Mouse (Mus musculus) olfactory bulb, adult 2 months (tissue): ENCODE measurements around the gene Olfr893. TPM values are rescaled to one million over a fixed set of nuclear protein-coding genes. Genes with fewer than 3 reads are reported as not detected.
"Not testable (repeated sequence)": the region's sequence is repeated elsewhere in the genome, so short reads cannot be mapped to it uniquely, and the experiment has no call there.

Source experiments
- H3K27ac ChIP-seq: fragments of 200-500 bp; 2 replicates; pipeline ENCODE4 v1.5.1; 2012; ENCODE audit warnings: low read depth, low read length; ENCODE audit not compliant: insufficient read depth
- H3K4me1 ChIP-seq: fragments of 200-500 bp; 2 replicates; pipeline ENCODE4 v1.6.1; 2012; ENCODE audit warnings: low read length; ENCODE audit not compliant: control insufficient read depth, insufficient read depth
- H3K4me3 ChIP-seq: fragments of 200-500 bp; 2 replicates; pipeline ENCODE4 v1.5.1; 2012; ENCODE audit warnings: mild to moderate bottlenecking, low read depth, low read length, moderate library complexity; ENCODE audit not compliant: insufficient read depth
- CTCF ChIP-seq: fragments of 200-500 bp; IDR thresholded peaks from 2 replicates; pipeline ENCODE4 v1.5.1; 2012; ENCODE audit warnings: low read depth, mild to moderate bottlenecking, low read length, moderate library complexity; ENCODE audit not compliant: insufficient read depth
- POLR2A ChIP-seq: fragments of 200-500 bp; IDR thresholded peaks from 2 replicates; pipeline ENCODE4 v1.6.1; 2012; ENCODE audit warnings: mild to moderate bottlenecking, low read depth, low read length, moderate library complexity; ENCODE audit not compliant: insufficient read depth
- WGBS: fragments of 180-500 bp; shearing (Covaris S2); methylation state at CpG from one replicate; pipeline ENCODE4 v1.1.7; 2018; 5-methylcytosine and 5-hydroxymethylcytosine counted together
- polyA plus RNA-seq: library from polyadenylated mRNA; stranded (reverse); fragments of >200 nt; gene quantifications from 2 replicates; pipeline ENCODE4 v1.2.4, GENCODE M21; 2012; ENCODE audit warnings: low replicate concordance; ENCODE audit not compliant: missing spikeins, insufficient read depth, insufficient read length

Olfr893 gene
- not detected in 2 replicates for polyA plus RNA-seq

GRCm38 (mm10) chr9:38208065-38208464 lies at the start of gene Olfr893:
Gene Olfr893 (plus strand): TSS chr9:38208365.
- Histone ChIP-seq H3K4me3 (no peak within 1 kb of the TSS), H3K4me1 (no peaks in the 10 kb centered on the region), H3K27ac (no peak within 1 kb of the TSS)
- TF ChIP-seq POLR2A: no peak
- 86% methylated on average over 3 of the region's 3 CpGs for WGBS

GRCm38 (mm10) chr9:38168341-38168740 lies 39.8 kb upstream of the Olfr893 start:
- not testable (repeated sequence) for H3K4me3 ChIP-seq, H3K27ac ChIP-seq, H3K4me1 ChIP-seq
- WGBS: 45% methylated on average over 2 of the region's 2 CpGs

GRCm38 (mm10) chr9:38180721-38181120 lies 27.4 kb upstream of the Olfr893 start, which contains the start of gene Olfr891:
Gene Olfr891 (minus strand): TSS chr9:38180821.
- Histone ChIP-seq H3K4me1 (no peaks in the 10 kb centered on the region), H3K4me3 (no peak within 1 kb of the TSS), H3K27ac (no peak within 1 kb of the TSS)
- WGBS: 86% methylated on average over 1 of the region's 1 CpGs
- no peak for TF ChIP-seq POLR2A
- no peak for TF ChIP-seq CTCF

- no peak for TF ChIP-seq POLR2A
- TF ChIP-seq CTCF: no peak
- Histone ChIP-seq H3K27ac (no peak within 1 kb of the TSS), H3K4me1 (no peaks in the 10 kb centered on the region), H3K4me3 (no peak within 1 kb of the TSS)
These were observed 9.6 kb downstream of the Olfr893 start, which contains the start of gene Olfr894 for GRCm38 (mm10) chr9:38217755-38218154. Gene Olfr894 (plus strand): TSS chr9:38218055.

GRCm38 (mm10) chr9:38252474-38252873 lies 44.3 kb downstream of the Olfr893 start, which contains the start of gene Olfr143:
Gene Olfr143 (plus strand): TSS chr9:38252774.
- TF ChIP-seq POLR2A: no peak
- TF ChIP-seq CTCF: no peak
- Histone ChIP-seq H3K4me1 (no peaks in the 10 kb centered on the region), H3K4me3 (no peak within 1 kb of the TSS), H3K27ac (no peak within 1 kb of the TSS)

Other genes starting within 250 kb of the Olfr893 start
- not detected in 2 replicates for gene Olfr881, start 216.5 kb upstream of the Olfr893 start, polyA plus RNA-seq
- not detected in 2 replicates for gene Olfr883, start 182.6 kb upstream of the Olfr893 start, polyA plus RNA-seq
- gene Olfr884, start 161.8 kb upstream of the Olfr893 start, polyA plus RNA-seq: not detected in 2 replicates
- gene Olfr885, start 147.0 kb upstream of the Olfr893 start, polyA plus RNA-seq: not detected in 2 replicates
- gene Olfr887, start 124.3 kb upstream of the Olfr893 start, polyA plus RNA-seq: not detected in 2 replicates
- not detected in 2 replicates for gene Olfr888, start 100.2 kb upstream of the Olfr893 start, polyA plus RNA-seq
- not detected in 2 replicates for gene Olfr889, start 93.2 kb upstream of the Olfr893 start, polyA plus RNA-seq
- not detected in 2 replicates for gene Olfr890, start 65.8 kb upstream of the Olfr893 start, polyA plus RNA-seq
- not detected in 2 replicates for gene Olfr891, start 27.5 kb upstream of the Olfr893 start, polyA plus RNA-seq
- not detected in 2 replicates for gene Olfr894, start 9.7 kb downstream of the Olfr893 start, polyA plus RNA-seq
- not detected in 2 replicates for gene Olfr143, start 44.4 kb downstream of the Olfr893 start, polyA plus RNA-seq
- not detected in 2 replicates for gene Olfr895, start 59.5 kb downstream of the Olfr893 start, polyA plus RNA-seq
- gene Olfr896-ps1, start 82.7 kb downstream of the Olfr893 start, polyA plus RNA-seq: not detected in 2 replicates
- gene Olfr25, start 120.7 kb downstream of the Olfr893 start, polyA plus RNA-seq: not detected in 2 replicates
- not detected in 2 replicates for gene Olfr898, start 140.0 kb downstream of the Olfr893 start, polyA plus RNA-seq
- not detected in 2 replicates for gene Olfr250, start 158.5 kb downstream of the Olfr893 start, polyA plus RNA-seq
- gene Olfr251, start 168.7 kb downstream of the Olfr893 start, polyA plus RNA-seq: not detected in 2 replicates
- gene Olfr147, start 193.3 kb downstream of the Olfr893 start, polyA plus RNA-seq: not detected in 2 replicates
- not detected in 2 replicates for gene Olfr901, start 221.1 kb downstream of the Olfr893 start, polyA plus RNA-seq
- gene Olfr902, start 239.3 kb downstream of the Olfr893 start, polyA plus RNA-seq: not detected in 2 replicates